Mouse (Mus musculus): ENCODE data around the gene Map2k6. TPM values are rescaled to one million over a fixed set of nuclear protein-coding genes. Genes with fewer than 3 reads are reported as not detected.

Map2k6 gene
- polyA plus RNA-seq, 2 experiments, result 2.8 to 3.6 TPM

DNA sequence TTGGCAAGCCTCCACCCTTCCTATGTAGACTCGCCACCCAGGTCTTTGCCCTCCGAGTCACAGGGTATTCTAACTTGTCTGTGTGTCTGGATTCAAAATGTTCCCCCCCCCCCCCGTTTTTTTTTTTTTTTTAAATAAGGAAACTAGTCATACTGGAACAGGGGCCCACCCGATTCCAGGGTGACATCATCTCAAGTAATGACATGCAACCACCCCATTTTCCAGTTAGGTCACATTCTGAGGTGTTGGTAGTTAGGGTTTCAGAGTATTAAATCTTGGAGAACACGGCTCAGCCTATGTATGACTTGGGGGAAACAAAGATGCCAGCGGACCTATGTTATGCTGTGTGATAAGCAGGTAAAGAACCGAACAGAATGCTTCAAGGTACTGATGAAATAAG is 15.3 kb downstream of the Map2k6 start:
- H3K27me3 ChIP-seq (ENCODE audit: control insufficient read depth, insufficient read depth, low read length), result no peaks in the 10 kb centered on the region
- no peaks in the 10 kb centered on the region for H3K36me3 ChIP-seq (replicated peaks; ENCODE audit: control insufficient read depth, insufficient read depth, low read depth)
- H3K9me3 ChIP-seq (ENCODE audit: control insufficient read depth, low read length), result no peaks in the 10 kb centered on the region
- H3K27ac ChIP-seq, result no peak overlapping the region
- 56% methylated on average over 7 of the region's 7 CpGs for WGBS (ENCODE audit: insufficient replicate concordance)
- no peak overlapping the region for H3K4me2 ChIP-seq (ENCODE audit: low read depth)
- TF ChIP-seq CTCF (IDR thresholded peaks at IDR 0.05; ENCODE audit: low read depth) (no peak), EP300 (IDR thresholded peaks at IDR 0.05; ENCODE audit: low read depth) (no peak)
- H3K9ac ChIP-seq (replicated peaks), result no peak overlapping the region
- ATAC-seq (ENCODE audit: insufficient read depth), result no peak
- H3K4me3 ChIP-seq (ENCODE audit: insufficient read depth in 1 of 2, low read depth in 2 of 2, low read length in 2 of 2), result no peak overlapping the region
- peaks cover 0 to 3% of the 10 kb centered on the region in 2 experiments; a peak in 1 of 4 replicates for H3K4me1 ChIP-seq (replicated peaks; ENCODE audit: control insufficient read depth in 2 of 2, insufficient read depth in 2 of 2, low read length in 1 of 2)
- DNase-seq (ENCODE audit: low read depth in 3 of 3, low spot score in 3 of 3), result no peak

DNA sequence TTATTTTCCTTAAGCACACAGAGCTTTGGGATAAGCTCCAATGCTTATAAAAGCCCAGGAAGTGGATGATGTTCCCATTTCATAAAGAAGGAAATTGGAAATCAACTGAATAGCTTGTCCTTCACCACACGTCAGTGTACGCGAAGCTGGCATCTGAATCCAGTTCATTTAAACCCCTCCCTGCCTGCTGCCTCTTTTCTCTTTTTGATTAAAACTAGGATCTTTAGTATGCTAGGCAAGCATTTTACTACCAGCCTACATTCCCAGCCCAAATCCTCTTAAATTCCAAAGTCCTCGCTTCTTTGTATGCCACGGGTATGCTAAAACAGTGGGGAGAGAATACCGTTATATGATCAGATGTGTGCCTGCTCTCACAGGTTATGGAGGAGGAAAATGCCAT is 17.8 kb downstream of the Map2k6 start:
- TF ChIP-seq EP300 (IDR thresholded peaks at IDR 0.05; ENCODE audit: low read depth) (no peak), CTCF (IDR thresholded peaks at IDR 0.05; ENCODE audit: low read depth) (no peak)
- H3K36me3 ChIP-seq (replicated peaks; ENCODE audit: control insufficient read depth, insufficient read depth, low read depth), result no peaks in the 10 kb centered on the region
- WGBS (ENCODE audit: insufficient replicate concordance), result 85% methylated on average over 6 of the region's 6 CpGs
- no peak overlapping the region for H3K4me3 ChIP-seq (ENCODE audit: insufficient read depth in 1 of 2, low read depth in 2 of 2, low read length in 2 of 2)
- no peak overlapping the region for H3K27ac ChIP-seq
- no peak overlapping the region for H3K4me2 ChIP-seq (ENCODE audit: low read depth)
- H3K4me1 ChIP-seq (replicated peaks; ENCODE audit: control insufficient read depth in 2 of 2, insufficient read depth in 2 of 2, low read length in 1 of 2), result no peaks in the 10 kb centered on the region
- ATAC-seq (ENCODE audit: insufficient read depth), result no peak
- no peak overlapping the region for H3K9ac ChIP-seq (replicated peaks)
- no peaks in the 10 kb centered on the region for H3K9me3 ChIP-seq (ENCODE audit: control insufficient read depth, low read length)
- no peak for DNase-seq (ENCODE audit: low read depth in 3 of 3, low spot score in 3 of 3)
- no peaks in the 10 kb centered on the region for H3K27me3 ChIP-seq (ENCODE audit: control insufficient read depth, insufficient read depth, low read length)

GRCm38 (mm10) chr11:110420463-110420862 is 21.5 kb downstream of the Map2k6 start:
- Histone ChIP-seq H3K27me3 (ENCODE audit: control insufficient read depth, insufficient read depth, low read length) (no peaks in the 10 kb centered on the region), H3K4me3 (ENCODE audit: insufficient read depth in 1 of 2, low read depth in 2 of 2, low read length in 2 of 2) (no peak overlapping the region), H3K9ac (replicated peaks) (no peak overlapping the region), H3K4me2 (ENCODE audit: low read depth) (no peak overlapping the region), H3K4me1 (replicated peaks; ENCODE audit: control insufficient read depth in 2 of 2, insufficient read depth in 2 of 2, low read length in 1 of 2) (no peaks in the 10 kb centered on the region), H3K36me3 (replicated peaks; ENCODE audit: control insufficient read depth, insufficient read depth, low read depth) (no peaks in the 10 kb centered on the region), H3K9me3 (ENCODE audit: control insufficient read depth, low read length) (no peaks in the 10 kb centered on the region), H3K27ac (no peak overlapping the region)
- ATAC-seq (ENCODE audit: insufficient read depth) (no peak), DNase-seq (ENCODE audit: low read depth in 3 of 3, low spot score in 3 of 3) (no peak)
- 78% methylated on average over 7 of the region's 7 CpGs for WGBS (ENCODE audit: insufficient replicate concordance)
- TF ChIP-seq EP300 (IDR thresholded peaks at IDR 0.05; ENCODE audit: low read depth), result no peak
- TF ChIP-seq CTCF (IDR thresholded peaks at IDR 0.05; ENCODE audit: low read depth), result no peak

DNA sequence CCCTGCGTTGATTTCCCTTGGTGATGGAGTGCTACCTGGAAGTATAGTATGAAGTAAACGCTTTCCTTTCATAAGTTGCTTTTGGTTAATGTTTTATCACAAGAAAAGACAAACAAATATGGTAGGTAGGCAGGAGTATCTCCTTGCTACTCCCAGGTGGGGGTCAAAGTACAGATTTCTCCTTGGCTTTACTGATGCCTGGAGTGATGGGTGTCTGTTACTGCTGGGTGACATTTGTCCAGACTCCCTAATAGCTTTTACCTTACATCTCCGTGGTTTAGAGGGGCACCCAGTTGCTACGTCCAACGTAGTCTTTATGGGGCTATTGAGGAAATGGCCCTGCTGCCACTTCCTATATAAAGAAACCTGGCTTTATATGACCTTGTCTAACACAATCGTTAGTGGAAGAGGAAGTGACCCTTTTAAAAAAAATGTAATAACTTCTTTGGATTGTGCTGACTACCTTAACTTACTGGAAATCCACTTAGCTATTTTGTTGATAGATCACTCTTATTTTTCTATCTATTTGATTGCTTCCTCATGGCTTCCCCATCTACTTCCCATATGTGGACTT is 27.7 kb downstream of the Map2k6 start:
- Histone ChIP-seq H3K27me3 (ENCODE audit: control insufficient read depth, insufficient read depth, low read length) (no peaks in the 10 kb centered on the region), H3K9me3 (ENCODE audit: control insufficient read depth, low read length) (no peaks in the 10 kb centered on the region), H3K4me2 (ENCODE audit: low read depth) (no peak overlapping the region), H3K9ac (replicated peaks) (no peak overlapping the region), H3K4me1 (replicated peaks; ENCODE audit: control insufficient read depth in 2 of 2, insufficient read depth in 2 of 2, low read length in 1 of 2) (peaks cover 2 to 10% of the 10 kb centered on the region in 2 experiments; a peak in 2 of 4 replicates), H3K36me3 (replicated peaks; ENCODE audit: control insufficient read depth, insufficient read depth, low read depth) (no peaks in the 10 kb centered on the region), H3K27ac (no peak overlapping the region), H3K4me3 (ENCODE audit: insufficient read depth in 1 of 2, low read depth in 2 of 2, low read length in 2 of 2) (no peak overlapping the region)
- 41% methylated on average over 6 of the region's 6 CpGs for WGBS (ENCODE audit: insufficient replicate concordance)
- DNase-seq (ENCODE audit: low read depth in 3 of 3, low spot score in 3 of 3) (no peak), ATAC-seq (ENCODE audit: insufficient read depth) (0 out of 2 replicates have a peak, but pooled peaks have one; percentile 22)
- TF ChIP-seq CTCF (IDR thresholded peaks at IDR 0.05; ENCODE audit: low read depth) (no peak), EP300 (IDR thresholded peaks at IDR 0.05; ENCODE audit: low read depth) (no peak)

DNA sequence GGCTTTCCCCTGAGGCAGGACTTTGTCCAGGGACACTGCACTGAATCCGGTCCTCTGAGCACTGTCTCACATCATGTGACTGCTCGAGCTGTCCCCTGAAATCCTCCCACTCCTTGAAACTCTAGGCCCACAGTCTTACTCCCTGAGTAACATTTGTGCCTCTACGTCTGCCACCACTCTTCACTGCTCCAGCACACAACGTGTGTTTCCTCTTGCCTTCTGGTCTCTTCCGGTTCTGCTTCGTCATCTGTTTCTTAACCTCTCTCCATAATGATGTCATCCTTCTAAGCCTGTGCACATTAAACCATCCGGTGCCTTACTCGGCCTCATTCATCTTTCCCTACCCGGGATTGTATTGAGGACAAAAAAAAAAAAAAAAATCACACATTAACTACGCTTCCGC is 28.2 kb downstream of the Map2k6 start:
- H3K27ac ChIP-seq, result no peak overlapping the region
- no peak overlapping the region for H3K4me3 ChIP-seq (ENCODE audit: insufficient read depth in 1 of 2, low read depth in 2 of 2, low read length in 2 of 2)
- H3K4me2 ChIP-seq (ENCODE audit: low read depth), result no peak overlapping the region
- no peaks in the 10 kb centered on the region for H3K9me3 ChIP-seq (ENCODE audit: control insufficient read depth, low read length)
- no peak for TF ChIP-seq EP300 (IDR thresholded peaks at IDR 0.05; ENCODE audit: low read depth)
- no peak for TF ChIP-seq CTCF (IDR thresholded peaks at IDR 0.05; ENCODE audit: low read depth)
- H3K36me3 ChIP-seq (replicated peaks; ENCODE audit: control insufficient read depth, insufficient read depth, low read depth), result no peaks in the 10 kb centered on the region
- WGBS (ENCODE audit: insufficient replicate concordance), result 42% methylated on average over 11 of the region's 11 CpGs
- ATAC-seq (ENCODE audit: insufficient read depth) (peak; percentile 45), DNase-seq (ENCODE audit: low read depth in 3 of 3, low spot score in 3 of 3) (no peak)
- H3K27me3 ChIP-seq (ENCODE audit: control insufficient read depth, insufficient read depth, low read length), result no peaks in the 10 kb centered on the region
- peaks cover 2 to 10% of the 10 kb centered on the region in 2 experiments; a peak in 2 of 4 replicates for H3K4me1 ChIP-seq (replicated peaks; ENCODE audit: control insufficient read depth in 2 of 2, insufficient read depth in 2 of 2, low read length in 1 of 2)
- H3K9ac ChIP-seq (replicated peaks), result no peak overlapping the region
